Mouse (Mus musculus) adrenal gland, adult 18-20 months (tissue): ENCODE measurements at regions not wholly inside any gene's neighbourhood (a gene's known extent, or its start where the extent isn't known, plus 50 kb on each side); places are given as distances from the start of the nearest gene placed in this dataset.

Source experiments
- DNase-seq, 2 experiments: peaks; one replicate each; pipeline ENCODE4 v3.0.0; 2021 to 2022; ENCODE audit warnings: low spot score in 2 of 2

DNA sequence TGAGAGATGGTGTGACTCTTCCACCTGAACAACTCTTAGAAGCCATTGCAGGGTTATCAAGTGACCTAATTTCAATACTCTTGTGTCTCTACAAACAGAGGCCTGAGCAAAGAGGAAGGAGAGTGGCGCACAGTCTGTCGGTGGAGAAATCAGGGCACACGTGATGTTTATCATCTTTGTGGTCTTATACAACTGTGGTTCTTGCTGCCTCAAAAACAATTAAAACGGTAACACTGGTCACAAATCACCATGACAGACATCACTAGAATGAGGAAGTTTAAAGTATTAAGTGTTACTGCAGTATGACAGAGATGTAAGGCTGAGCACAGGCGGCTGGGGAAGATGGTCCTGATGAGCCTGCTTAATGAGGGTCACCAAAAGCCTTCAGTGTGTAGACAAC, 73.6 kb downstream of the Sdc1 start:
- no peak for DNase-seq

DNA sequence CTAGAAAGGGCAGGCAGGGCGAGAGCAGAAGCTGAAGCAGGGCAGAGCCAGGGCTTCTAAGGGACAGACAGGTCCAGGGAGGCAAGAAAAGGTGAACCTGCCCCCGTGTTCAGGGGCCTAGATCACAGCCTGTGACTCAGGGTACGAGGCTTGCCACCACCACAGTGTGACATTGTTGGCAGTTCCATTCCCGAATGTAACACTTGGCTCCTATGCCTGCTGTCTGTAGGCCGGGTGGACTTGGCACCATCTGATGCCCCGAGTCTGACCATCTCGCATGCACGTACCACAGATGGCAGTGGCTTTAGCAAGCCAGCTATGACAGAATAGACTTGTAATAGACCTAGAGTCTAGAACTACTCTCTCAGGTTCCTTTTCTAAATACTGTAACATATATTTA, 74.3 kb downstream of the Sdc1 start:
- no peak for DNase-seq

DNA sequence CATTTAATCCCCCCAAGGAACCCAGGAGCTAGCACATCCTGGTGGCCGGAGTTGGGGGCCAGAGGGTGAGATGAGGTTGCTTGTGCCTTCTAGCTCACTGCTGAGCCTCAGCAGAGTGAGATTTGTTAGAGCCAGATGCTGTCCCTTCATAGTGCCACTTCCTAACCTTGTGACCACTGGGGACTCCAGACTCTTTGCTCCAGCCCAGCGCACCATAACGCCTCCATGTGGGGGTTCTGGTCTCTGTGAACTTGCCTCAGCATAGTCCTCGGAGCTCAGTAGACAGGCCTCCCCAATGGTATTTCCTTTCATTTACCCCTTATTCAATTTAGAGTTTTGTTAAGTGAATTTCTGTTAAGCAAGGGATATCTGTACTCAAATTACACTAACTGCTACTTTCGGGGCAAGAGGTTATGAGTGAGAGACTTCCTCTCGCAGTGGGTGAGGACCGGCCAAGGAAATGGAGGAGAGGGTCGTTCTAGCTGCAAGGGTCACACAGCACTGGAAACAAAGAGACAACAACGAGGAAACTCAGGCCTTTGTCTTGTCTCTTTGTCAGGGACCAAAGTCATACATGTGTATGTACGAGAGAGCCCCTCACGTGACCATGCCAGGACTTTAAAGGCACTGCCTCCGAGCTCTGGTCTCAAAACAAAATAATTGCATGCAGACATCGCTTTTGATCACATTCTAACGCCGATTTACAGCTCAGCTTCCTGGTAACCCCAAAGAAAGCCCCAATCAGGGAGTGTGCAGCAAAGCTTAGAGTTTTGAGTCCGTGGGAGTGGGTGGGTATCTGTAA, 74.8 kb upstream of the Laptm4a start:
- DNase-seq: no peak

DNA sequence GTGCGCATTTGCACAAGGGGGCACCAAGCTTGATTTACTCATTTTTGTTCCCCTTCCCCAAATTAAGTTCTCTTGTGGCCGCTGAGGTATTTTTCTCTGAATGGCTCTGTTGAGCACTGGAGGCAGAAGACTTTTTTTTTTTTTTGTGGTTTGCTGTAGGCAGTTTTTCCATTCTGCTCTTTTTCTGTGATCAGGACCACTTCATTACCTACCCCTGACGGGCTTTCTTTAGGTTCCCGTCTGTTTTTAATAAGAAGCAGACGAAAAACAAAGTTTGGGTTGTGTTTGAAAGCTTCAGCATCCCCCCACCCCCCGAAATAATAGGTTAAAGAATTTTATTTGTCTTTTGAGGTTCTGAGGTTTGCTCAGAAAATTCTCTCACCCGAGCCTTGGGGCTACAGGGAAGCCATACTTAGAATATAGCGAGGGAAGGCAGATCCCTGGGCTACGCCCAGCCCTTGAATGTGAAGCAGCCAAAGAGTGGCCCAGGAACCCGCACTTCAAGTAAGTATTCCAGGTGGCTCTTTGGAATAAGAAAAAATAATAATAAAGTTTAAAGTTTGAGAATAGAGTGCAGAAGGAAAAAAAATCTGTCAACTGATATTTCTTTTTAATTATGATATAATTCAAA, 74.1 kb upstream of the Laptm4a start:
- no peak for DNase-seq

DNA sequence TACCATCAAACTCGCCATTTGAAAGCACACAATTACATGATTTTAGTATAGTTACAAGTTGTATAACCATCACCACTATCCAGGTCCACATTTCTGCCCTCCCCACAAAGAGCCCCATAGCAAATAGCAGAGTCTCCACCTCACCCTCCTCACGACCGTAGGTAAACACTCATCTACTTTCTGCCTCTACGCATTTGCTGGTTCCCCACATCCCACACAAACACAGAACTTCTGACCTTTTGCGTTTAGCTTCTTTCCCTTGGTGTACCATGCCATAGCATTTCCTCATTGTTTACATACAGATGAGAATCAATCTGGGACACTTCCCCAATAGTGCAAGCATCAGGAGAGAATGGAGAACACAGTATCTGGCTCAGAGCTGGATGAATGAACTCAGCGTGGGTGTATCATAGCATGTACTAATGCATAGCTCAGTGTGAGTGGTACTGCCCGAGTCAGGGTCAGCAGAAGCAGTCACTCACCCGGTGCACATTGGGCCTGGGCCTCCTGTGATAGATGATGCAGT, 73.5 kb upstream of the Laptm4a start:
- no peak for DNase-seq

DNA sequence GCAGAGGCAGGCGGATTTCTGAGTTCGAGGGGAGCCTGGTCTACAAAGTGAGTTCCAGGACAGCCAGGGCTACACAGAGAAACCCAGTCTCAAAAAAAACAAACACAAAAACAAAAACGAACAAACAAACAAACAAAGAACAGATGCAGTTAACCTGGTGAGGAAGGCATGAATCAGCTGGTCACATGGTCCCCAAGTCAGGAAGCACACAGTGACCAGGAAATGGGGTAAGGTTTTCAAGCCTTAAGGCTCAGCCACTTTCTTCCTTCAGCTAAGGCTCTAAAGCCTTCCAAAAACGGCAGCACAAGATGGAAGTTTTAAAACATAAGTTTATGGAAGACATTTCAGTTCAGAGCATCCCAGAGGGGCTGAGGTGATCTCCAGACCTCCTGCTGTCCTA, 67.6 kb upstream of the Laptm4a start:
- no peak for DNase-seq

DNA sequence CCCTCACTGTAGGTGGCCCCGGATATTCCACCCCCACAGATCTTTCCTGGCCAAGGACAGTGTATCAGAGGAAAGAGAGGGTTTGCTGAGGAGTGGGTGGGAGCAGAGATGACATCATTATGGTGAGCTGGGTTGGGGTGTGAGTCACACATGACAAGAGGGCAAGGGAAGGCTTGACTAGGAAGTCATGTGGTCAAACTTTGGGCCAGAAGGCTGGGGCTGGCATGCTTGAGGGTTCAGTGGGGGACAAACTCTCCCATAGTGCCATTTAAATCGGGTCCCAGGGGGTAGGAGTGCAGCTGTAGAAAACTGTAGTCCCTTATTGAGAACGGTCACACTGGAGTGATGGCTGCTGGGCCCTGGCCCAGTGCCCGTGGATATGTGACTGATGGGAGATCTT, 67.1 kb upstream of the Laptm4a start:
- DNase-seq: no peak

DNA sequence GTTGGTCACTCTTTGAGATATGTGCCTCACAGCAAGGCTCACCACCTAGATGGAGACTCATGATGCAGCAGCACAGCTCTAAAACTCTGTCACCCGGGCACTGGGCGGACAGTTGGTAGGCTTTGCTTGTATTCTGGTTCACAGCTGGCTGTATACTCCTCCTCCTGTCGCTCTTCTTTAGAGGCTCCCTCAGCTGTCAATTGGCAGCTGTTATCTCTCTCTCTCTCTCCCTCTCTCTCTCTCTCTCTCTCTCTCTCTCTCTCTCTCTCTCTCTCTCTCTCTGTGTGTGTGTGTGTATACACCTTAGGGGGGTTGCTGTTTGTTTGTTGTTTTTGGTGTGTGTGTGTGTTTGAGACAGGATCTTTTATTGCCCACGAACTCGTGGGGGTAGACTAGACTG, 66.3 kb upstream of the Laptm4a start:
- no peak for DNase-seq

DNA sequence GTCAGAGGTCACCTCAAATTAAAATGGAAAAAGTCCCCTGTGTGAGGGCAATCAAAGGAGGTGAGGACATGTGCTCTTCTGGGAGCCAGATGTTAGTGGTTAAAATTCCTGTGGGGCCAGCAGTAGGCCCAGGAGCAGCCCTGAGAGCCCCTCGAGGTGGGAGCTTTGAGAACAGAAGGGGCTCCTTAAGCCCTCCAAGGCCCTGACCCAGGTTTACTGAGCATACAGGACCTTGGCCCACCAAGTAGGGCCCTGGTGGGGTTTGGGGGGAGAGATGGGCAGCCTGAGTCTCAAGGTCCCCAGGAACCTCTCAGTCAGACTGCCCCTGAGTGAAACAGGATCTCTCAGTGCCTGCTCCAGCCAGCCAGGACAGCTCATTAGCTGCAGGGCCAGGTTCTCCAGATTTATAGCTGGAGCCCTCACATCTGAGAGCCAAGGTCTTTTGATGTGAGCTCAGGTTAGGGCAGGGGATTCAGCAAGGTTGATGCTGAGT, 65.4 kb upstream of the Laptm4a start:
- no peak for DNase-seq

DNA sequence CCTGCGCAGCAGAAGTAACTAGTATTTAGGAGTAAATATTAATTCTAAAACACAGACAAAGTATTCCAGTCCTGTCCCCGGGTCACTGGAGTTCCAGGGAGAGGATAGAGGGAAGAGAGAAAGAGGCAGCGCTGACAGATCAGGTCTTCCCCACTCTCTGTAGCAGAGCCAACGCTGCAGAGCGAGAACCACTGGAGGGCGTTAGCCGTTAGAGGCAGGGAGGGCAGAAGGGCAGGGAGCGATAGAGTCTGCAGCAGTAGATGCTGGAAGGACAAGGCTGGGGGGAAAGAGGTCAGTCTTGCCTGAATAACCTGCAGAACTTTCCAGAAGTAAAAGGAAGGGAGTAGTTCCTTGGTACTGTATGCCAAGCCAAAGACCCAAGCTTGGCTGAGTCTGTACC, 64.2 kb upstream of the Laptm4a start:
- DNase-seq: no peak

DNA sequence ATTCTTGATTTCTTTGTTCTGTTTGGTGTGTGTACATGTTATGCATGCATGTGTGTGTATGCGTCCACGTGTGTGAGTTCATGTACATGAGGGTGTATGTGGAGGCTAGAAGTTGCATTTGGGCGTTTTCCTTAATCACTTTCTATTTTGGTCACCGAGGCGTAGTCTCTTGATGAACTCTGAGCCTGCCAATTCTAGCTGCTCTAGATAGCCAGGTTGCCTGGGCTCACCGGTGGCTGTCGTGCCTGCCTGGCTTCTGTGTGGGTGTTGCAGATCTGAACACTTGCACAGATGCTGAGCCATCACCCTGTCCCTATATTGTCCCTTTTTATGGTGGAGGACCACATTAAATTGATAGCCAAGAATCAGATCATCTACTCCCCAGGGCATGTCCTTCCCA, 62.7 kb upstream of the Laptm4a start:
- DNase-seq: no peak

DNA sequence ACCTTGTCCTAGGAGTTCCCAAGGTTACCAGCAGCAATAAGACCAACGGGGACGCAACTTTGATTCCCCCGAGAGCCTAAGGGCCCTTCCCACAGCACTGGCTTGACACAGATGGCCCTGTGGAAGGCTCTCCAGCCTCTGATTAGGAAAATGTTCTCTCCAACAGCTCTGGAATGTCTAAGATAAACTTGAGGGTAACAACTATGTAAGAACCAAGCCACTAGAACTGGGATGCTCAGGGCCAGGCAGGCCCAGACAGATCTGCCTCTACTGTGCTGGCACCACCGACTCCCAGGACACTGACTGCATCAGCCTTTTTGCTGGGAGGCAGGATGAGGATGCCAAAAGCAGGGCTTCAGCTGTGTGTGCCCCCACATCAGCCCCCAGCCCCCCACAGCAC, 61.9 kb upstream of the Laptm4a start:
- DNase-seq: no peak

DNA sequence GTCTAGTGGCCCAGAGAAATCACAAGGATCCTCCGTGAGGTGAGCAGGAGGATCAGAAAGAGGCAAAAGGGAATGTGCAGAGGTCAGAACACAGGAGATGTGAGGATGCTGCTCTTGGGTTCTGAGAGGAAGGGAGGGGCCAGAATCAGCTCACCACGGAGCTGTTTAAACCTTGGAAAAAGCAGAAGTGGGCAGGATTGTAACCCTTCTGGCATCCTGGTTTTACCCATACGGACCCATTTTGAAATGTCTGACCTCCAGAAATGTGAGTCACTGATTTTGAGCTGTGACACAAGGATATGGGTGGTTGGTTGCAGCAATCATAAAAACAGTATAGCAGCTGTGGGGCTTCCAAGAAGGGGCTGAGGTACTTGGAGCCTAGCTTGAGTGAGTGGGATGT, 56.6 kb upstream of the Laptm4a start:
- DNase-seq: peak in 1 of 2 experiments; percentile 33

DNA sequence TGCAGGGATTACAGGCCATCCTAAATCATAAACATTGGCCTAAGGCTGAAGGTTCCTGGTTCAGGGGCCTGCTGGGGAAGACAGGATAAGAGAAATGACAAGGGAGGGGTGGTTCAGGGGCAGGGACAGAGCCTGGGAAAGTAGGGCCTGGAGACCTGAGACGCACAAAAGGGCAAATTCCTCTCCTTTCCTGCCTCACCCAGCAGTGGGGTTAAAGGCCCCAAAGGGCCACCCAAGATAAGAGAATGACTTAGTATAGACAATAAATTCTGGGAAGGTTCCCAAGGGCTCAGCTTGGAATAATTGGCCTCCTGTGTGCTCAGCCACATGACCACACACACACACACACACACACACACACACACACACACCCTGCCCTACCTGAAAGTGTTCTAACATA, 56.2 kb upstream of the Laptm4a start:
- no peak for DNase-seq

DNA sequence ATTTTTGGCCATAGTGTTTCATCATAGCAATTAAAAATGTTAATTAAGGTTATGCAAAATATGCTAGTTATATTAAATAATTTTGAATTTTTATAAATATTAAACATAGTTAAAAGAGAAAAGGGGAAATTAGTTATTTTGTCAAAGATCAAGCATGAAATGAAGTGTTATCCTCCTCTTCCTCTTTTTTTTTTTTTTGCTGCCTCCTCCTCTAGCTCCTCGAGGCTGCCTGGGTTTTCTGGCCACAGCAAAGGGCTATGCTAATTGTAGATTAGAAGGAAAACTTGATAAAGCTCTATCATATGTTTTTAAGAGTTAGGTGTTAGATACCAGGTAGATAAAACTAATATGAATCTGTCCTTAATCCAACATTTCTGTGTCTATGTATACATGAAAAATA, 54.4 kb upstream of the Laptm4a start:
- no peak for DNase-seq

DNA sequence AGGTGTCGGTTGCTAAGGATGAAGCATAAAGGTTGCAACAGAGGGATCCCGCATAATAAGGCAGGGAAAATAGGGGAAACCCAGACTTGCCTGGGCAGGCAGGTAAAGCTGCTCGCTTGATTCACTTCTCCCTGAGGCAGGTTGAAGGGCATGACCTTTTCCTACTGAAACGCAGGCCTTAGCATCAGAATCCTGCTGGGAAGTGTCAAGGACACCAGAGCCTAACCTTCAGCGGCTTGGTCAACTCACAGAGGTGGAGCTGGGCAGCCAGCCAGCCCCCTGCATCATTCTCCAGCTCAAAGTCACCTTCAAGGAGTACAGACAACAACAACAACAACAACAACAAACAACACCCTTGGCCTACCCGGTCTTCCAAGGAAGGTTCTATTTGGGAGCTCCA, 52.8 kb upstream of the Laptm4a start:
- peak in 1 of 2 experiments; percentile 24 for DNase-seq

DNA sequence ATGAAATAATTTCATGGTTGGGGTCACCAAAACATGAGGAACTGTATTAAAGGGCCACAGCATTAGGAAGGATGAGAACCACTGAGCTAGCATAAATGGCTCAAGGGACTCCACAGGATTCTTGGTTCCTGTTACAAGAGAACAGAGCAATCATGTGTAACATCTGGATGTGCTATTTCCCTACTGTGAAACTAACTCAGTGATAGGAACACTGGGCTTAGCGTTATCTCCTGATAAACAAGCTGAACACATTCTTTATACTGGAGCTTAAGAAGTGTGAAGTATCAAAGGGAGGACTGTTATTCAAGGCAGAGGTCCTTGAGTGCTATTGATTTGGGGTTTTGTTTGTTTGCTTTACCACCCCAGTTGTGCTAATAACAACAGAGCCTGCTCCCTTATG, 52.3 kb upstream of the Laptm4a start:
- no peak for DNase-seq
